Mouse (Mus musculus) CH12.LX (cell line): ENCODE data around the gene Haao. TPM values are rescaled to one million over a fixed set of nuclear protein-coding genes. Genes with fewer than 3 reads are reported as not detected.

Experiments used
- DNase-seq: peaks from one replicate; pipeline ENCODE4 v3.0.0-alpha.2; 2013; ENCODE audit errors: extremely low read depth
- H3K27ac ChIP-seq: 2 replicates; pipeline ENCODE4 v1.5.1; 2012; ENCODE audit warnings: low read depth, mild to moderate bottlenecking, control low read depth, moderate library complexity; ENCODE audit not compliant: insufficient read depth
- H3K27me3 ChIP-seq: replicated peaks from 2 replicates; pipeline ENCODE3; 2012; ENCODE audit warnings: inconsistent platforms
- H3K36me3 ChIP-seq, 2 experiments: replicated peaks in 1 of 2; 2 replicates each; pipeline versions ENCODE3 to v1.6.1; 2012; ENCODE audit warnings: inconsistent platforms in 1 of 2, low read length in 1 of 2, mild to moderate bottlenecking in 1 of 2, mixed read lengths in 1 of 2, moderate library complexity in 1 of 2; ENCODE audit not compliant: control insufficient read depth in 1 of 2, insufficient read depth in 1 of 2
- H3K4me1 ChIP-seq, 2 experiments: 2 replicates each; pipeline ENCODE4 v1.6.1; 2012; ENCODE audit warnings: inconsistent platforms in 1 of 2, moderate library complexity in 1 of 2; ENCODE audit not compliant: insufficient read depth in 2 of 2, control insufficient read depth in 1 of 2
- H3K4me2 ChIP-seq: 2 replicates; pipeline ENCODE4 v1.6.1; 2012; ENCODE audit warnings: low read depth, mild to moderate bottlenecking, control low read depth; ENCODE audit not compliant: poor library complexity, insufficient read depth, severe bottlenecking
- H3K4me3 ChIP-seq, 3 experiments: fragments of 150-350 bp in 1 of 3; sonication (generic) in 1 of 3; replicated peaks in 1 of 3; 2 replicates each; pipeline versions ENCODE3 to v1.5.1; 2011 to 2012; ENCODE audit warnings: low read depth in 2 of 3, low read length in 2 of 3, mild to moderate bottlenecking in 2 of 3, moderate library complexity in 2 of 3, control low read depth in 1 of 3, improper control_type of control experiment in 1 of 3, inconsistent platforms in 1 of 3, mixed read lengths in 1 of 3; ENCODE audit not compliant: poor library complexity in 1 of 3
- H3K79me2 ChIP-seq: replicated peaks from 2 replicates; pipeline ENCODE4 v1.6.1; 2012; ENCODE audit warnings: mild to moderate bottlenecking, moderate library complexity; ENCODE audit not compliant: control insufficient read depth, poor library complexity, insufficient read depth, severe bottlenecking; ENCODE audit errors: extremely low read depth
- H3K9ac ChIP-seq: 2 replicates; pipeline ENCODE4 v1.6.1; 2012; ENCODE audit warnings: low read depth, mild to moderate bottlenecking, control low read depth, moderate library complexity; ENCODE audit not compliant: insufficient read depth
- H3K9me3 ChIP-seq: replicated peaks from 2 replicates; pipeline ENCODE3; 2012; ENCODE audit warnings: low read length, inconsistent platforms, mixed read lengths
- BHLHE40 ChIP-seq: IDR thresholded peaks from 2 replicates; pipeline ENCODE4 v1.6.1; 2011; ENCODE audit warnings: mild to moderate bottlenecking, low read depth, low read length, improper control_type of control experiment
- CHD1 ChIP-seq: IDR thresholded peaks from 2 replicates; pipeline ENCODE4 v1.6.1; 2012; ENCODE audit warnings: low read depth, low read length, improper control_type of control experiment, inconsistent platforms
- E2F4 ChIP-seq: IDR thresholded peaks from 2 replicates; pipeline ENCODE4 v1.6.1; 2011; ENCODE audit warnings: low read depth, low read length, improper control_type of control experiment; ENCODE audit not compliant: insufficient replicate concordance
- EP300 ChIP-seq: IDR thresholded peaks from 2 replicates; pipeline ENCODE4 v1.6.1; 2011; ENCODE audit warnings: low read length, improper control_type of control experiment
- GABPA ChIP-seq: IDR thresholded peaks from 2 replicates; pipeline ENCODE4 v1.6.1; 2012; ENCODE audit warnings: low read depth, low read length, improper control_type of control experiment, inconsistent platforms; ENCODE audit not compliant: insufficient replicate concordance
- HCFC1 ChIP-seq: IDR thresholded peaks from 2 replicates; pipeline ENCODE4 v1.6.1; 2012; ENCODE audit warnings: low read depth, mild to moderate bottlenecking, inconsistent platforms, low read length, improper control_type of control experiment
- JUND ChIP-seq: conservative IDR thresholded peaks from 2 replicates; pipeline ENCODE4 v1.6.1; 2011; ENCODE audit warnings: low read depth, low read length, improper control_type of control experiment
- KAT2A ChIP-seq: IDR thresholded peaks from 2 replicates; pipeline ENCODE4 v1.6.1; 2012; ENCODE audit warnings: low read length, improper control_type of control experiment, inconsistent platforms; ENCODE audit not compliant: insufficient replicate concordance
- MAFK ChIP-seq: IDR thresholded peaks from 2 replicates; pipeline ENCODE4 v1.6.1; 2011; ENCODE audit warnings: low read length, improper control_type of control experiment; ENCODE audit not compliant: insufficient replicate concordance
- MAX ChIP-seq: IDR thresholded peaks from 2 replicates; pipeline ENCODE4 v1.6.1; 2011; ENCODE audit warnings: low read length, improper control_type of control experiment
- MAZ ChIP-seq: IDR thresholded peaks from 2 replicates; pipeline ENCODE4 v1.6.1; 2012; ENCODE audit warnings: low read depth, mild to moderate bottlenecking, inconsistent platforms, low read length, improper control_type of control experiment, moderate library complexity
- MXI1 ChIP-seq: IDR thresholded peaks from 2 replicates; pipeline ENCODE4 v1.6.1; 2011; ENCODE audit warnings: mild to moderate bottlenecking, low read depth, low read length, improper control_type of control experiment
- MYC ChIP-seq: IDR thresholded peaks from 2 replicates; pipeline ENCODE4 v1.6.1; 2011; ENCODE audit warnings: low read depth, mild to moderate bottlenecking, improper control_type of control experiment, low read length
- NELFE ChIP-seq: IDR thresholded peaks from 2 replicates; pipeline ENCODE4 v1.6.1; 2011; ENCODE audit warnings: low read depth, low read length, improper control_type of control experiment
- NRF1 ChIP-seq: IDR thresholded peaks from 2 replicates; pipeline ENCODE4 v1.6.1; 2014; ENCODE audit warnings: low read depth, mild to moderate bottlenecking, inconsistent platforms, low read length, improper control_type of control experiment, moderate library complexity
- SMC3 ChIP-seq: IDR thresholded peaks from 2 replicates; pipeline ENCODE4 v1.6.1; 2011; ENCODE audit warnings: low read depth, low read length, improper control_type of control experiment
- TCF12 ChIP-seq: IDR thresholded peaks from 2 replicates; pipeline ENCODE4 v1.6.1; 2014; ENCODE audit warnings: low read depth, mild to moderate bottlenecking, inconsistent platforms, low read length, improper control_type of control experiment
- UBTF ChIP-seq: IDR thresholded peaks from 2 replicates; pipeline ENCODE4 v1.6.1; 2012; ENCODE audit warnings: low read depth, mild to moderate bottlenecking, inconsistent platforms, low read length, improper control_type of control experiment, moderate library complexity
- USF1 ChIP-seq: IDR thresholded peaks from 2 replicates; pipeline ENCODE4 v1.6.1; 2014; ENCODE audit warnings: low read depth, mild to moderate bottlenecking, inconsistent platforms, low read length, improper control_type of control experiment
- ZC3H11A ChIP-seq: IDR thresholded peaks from 2 replicates; pipeline ENCODE4 v1.6.1; 2012; ENCODE audit warnings: low read depth, mild to moderate bottlenecking, inconsistent platforms, low read length, improper control_type of control experiment
- ZKSCAN1 ChIP-seq: IDR thresholded peaks from 2 replicates; pipeline ENCODE4 v1.6.1; 2012; ENCODE audit warnings: low read depth, inconsistent platforms, low read length, improper control_type of control experiment, borderline replicate concordance
- ZMIZ1 ChIP-seq: IDR thresholded peaks from 2 replicates; pipeline ENCODE4 v1.6.1; 2012; ENCODE audit warnings: low read depth, mild to moderate bottlenecking, inconsistent platforms, low read length, improper control_type of control experiment
- ZNF384 ChIP-seq: IDR thresholded peaks from 2 replicates; pipeline ENCODE4 v1.6.1; 2012; ENCODE audit warnings: low read depth, low read length, improper control_type of control experiment, inconsistent platforms
- dilution Hi-C: fragments of 300-500 bp; cut with MboI; formaldehyde crosslinking; loops from 2 replicates; pipeline ENCODE4 v1.14.3; 2020; ENCODE audit warnings: low sequenced_read_pairs; ENCODE audit not compliant: extremely low pct_unique_long_range_greater_than_20kb, extremely low pct_ligation_motif_present
- in situ Hi-C: fragments of 300-500 bp; cut with MboI; formaldehyde crosslinking; loops from 3 replicates; pipeline ENCODE4 v1.14.3; 2019; ENCODE audit warnings: low sequenced_read_pairs, low pct_ligation_motif_present, low pct_unique_long_range_greater_than_20kb, mixed read lengths
- polyA plus RNA-seq: library from polyadenylated mRNA; unstranded; fragments of >175 nt; gene quantifications from 2 replicates; pipeline ENCODE4 v1.2.1, GENCODE M21; 2012; ENCODE audit warnings: low read depth; ENCODE audit not compliant: insufficient read length
- total RNA-seq, 2 experiments: library from RNA; depleted of rRNA; stranded (reverse); fragments of 300-350 nt in 1 of 2; fragments of >200 nt in 1 of 2; gene quantifications; 2 replicates each; pipeline ENCODE4 v1.2.3; 2012 to 2014

The Haao gene
- total and polyA plus RNA-seq, 3 experiments: 18.6 to 30.6 (median 19.1) TPM

DNA sequence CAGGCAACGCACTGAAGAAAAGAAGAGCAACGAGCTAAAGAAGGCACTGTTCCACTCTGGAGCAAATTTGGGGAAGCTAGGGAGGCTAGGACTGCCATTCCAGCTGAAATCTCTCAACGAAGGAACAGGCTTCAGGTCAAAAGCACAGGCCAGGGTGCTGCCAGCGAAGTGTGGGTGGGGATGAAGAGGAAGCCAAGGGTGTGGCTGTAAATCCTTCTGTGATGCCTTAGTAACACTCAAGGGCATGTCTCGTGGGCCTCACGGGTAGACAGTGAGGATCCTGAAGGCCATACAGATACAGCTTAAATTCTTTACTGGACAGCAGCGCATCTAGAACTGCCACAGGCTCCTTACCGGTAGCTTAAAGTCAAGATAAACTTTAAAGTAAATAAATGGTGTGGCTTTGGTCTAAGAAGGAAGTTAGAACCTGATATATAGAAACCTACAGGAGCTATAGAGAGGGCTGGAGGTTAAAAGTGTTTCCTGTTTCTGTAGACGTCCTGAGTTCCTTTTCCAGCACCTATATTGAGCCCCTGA is 32.5 kb upstream of the Haao start:
- H3K4me2 ChIP-seq: no peak overlapping the region
- no peaks in the 10 kb centered on the region for H3K9me3 ChIP-seq
- no peak overlapping the region for H3K9ac ChIP-seq
- H3K27ac ChIP-seq: no peak overlapping the region
- no peaks in the 10 kb centered on the region for H3K79me2 ChIP-seq
- no peaks in the 10 kb centered on the region for H3K36me3 ChIP-seq
- H3K4me3 ChIP-seq: no peak overlapping the region
- no peak for DNase-seq
- TF ChIP-seq NRF1: no peak
- TF ChIP-seq ZNF384: no peak
- no peak for TF ChIP-seq GABPA
- TF ChIP-seq SMC3: no peak
- TF ChIP-seq UBTF: no peak
- TF ChIP-seq MAZ: no peak
- TF ChIP-seq BHLHE40: no peak
- no peak for TF ChIP-seq ZMIZ1
- TF ChIP-seq CHD1: no peak
- no peak for TF ChIP-seq USF1
- no peak for TF ChIP-seq EP300
- TF ChIP-seq HCFC1: no peak
- TF ChIP-seq MXI1: no peak
- no peak for TF ChIP-seq MAFK
- no peak for TF ChIP-seq NELFE
- no peak for TF ChIP-seq MAX
- no peak for TF ChIP-seq MYC
- dilution Hi-C loops: no loop called here
- in situ Hi-C loops: no loop called here
- peaks cover 2 to 11% of the 10 kb centered on the region in 2 experiments; a peak in 2 of 4 replicates for H3K4me1 ChIP-seq
- no peaks in the 10 kb centered on the region for H3K27me3 ChIP-seq

DNA sequence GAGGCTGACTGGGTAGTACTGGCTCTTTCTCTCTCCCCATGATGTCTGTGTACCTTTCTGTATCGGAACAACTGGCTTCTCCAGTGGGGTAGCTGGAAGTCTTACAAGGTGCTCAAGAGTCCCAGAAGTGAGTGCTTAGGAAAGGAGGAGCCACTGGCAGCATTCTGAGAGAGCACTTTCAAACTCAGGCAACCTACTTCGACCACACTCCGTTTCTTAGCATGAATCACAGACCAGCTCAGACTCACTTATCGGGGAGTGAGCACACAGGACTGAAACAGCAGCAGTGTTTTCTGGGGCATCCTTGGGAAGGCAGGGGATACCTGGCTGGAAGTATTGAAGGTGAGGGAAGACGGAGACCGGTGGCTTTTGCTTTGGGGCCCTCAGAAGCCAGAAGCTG is 31.9 kb upstream of the Haao start:
- Histone ChIP-seq H3K4me3 (no peak overlapping the region), H3K9me3 (no peaks in the 10 kb centered on the region), H3K27ac (no peak overlapping the region), H3K4me2 (no peak overlapping the region), H3K9ac (no peak overlapping the region), H3K36me3 (no peaks in the 10 kb centered on the region), H3K27me3 (no peaks in the 10 kb centered on the region), H3K79me2 (no peaks in the 10 kb centered on the region), H3K4me1 (peaks cover 2 to 11% of the 10 kb centered on the region in 2 experiments; a peak in 2 of 4 replicates)
- no peak for TF ChIP-seq CHD1
- no peak for TF ChIP-seq KAT2A
- TF ChIP-seq TCF12: no peak
- no peak for TF ChIP-seq NELFE
- no peak for TF ChIP-seq ZKSCAN1
- no peak for TF ChIP-seq USF1
- no peak for TF ChIP-seq SMC3
- no peak for TF ChIP-seq HCFC1
- no peak for TF ChIP-seq ZMIZ1
- TF ChIP-seq ZC3H11A: no peak
- TF ChIP-seq E2F4: no peak
- no peak for TF ChIP-seq JUND
- no peak for TF ChIP-seq MXI1
- dilution Hi-C loops: no loop called here
- in situ Hi-C loops: loop anchor here (10.0 kb wide), 1 partner anchor 315 kb away; no protein-coding TSS in a partner anchor
- no peak for DNase-seq
